Mouse (Mus musculus) bone marrow macrophage, adult 2 months (primary cell): ENCODE data around the gene Arhgap30.

ENCODE experiments used
- CTCF ChIP-seq: IDR thresholded peaks from 2 replicates; pipeline ENCODE4 v1.5.1; 2012; ENCODE audit warnings: low read depth, mild to moderate bottlenecking, low read length, moderate library complexity
- POLR2A ChIP-seq: IDR thresholded peaks from 2 replicates; pipeline ENCODE4 v1.6.1; 2012; ENCODE audit warnings: mild to moderate bottlenecking, low read depth, low read length, borderline replicate concordance

DNA sequence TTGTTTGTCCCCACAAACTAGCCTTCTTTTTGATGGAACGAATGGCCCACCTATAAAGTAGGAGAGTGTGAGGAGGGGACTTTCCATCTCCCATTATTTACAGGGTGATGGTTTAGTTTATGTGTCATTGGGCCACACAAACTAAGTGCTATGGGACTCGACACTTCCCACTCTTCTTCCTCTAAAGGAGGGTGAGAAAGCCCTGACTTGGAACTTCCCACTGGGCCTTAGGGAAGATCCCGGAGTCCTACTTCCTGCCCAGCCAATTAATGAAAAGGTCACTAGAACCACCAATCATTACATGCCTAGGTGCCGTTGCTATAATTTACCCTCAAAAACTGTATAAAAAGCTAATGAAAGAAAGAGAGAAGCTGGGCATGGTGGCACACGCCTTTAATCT, 43.4 kb downstream of the Arhgap30 start:
- TF ChIP-seq CTCF (no peak), POLR2A (no peak)
